Mouse (Mus musculus) hindbrain, embryonic 14.5 days (tissue): ENCODE data around the gene Slc25a45. TPM values are rescaled to one million over a fixed set of nuclear protein-coding genes. Genes with fewer than 3 reads are reported as not detected.

Experiments used
- ATAC-seq: fragments of 200-750 bp; cut with Nextera tagmentation; 2 replicates; pipeline ENCODE4 v1.8.0; 2017; ENCODE audit warnings: moderate number of reproducible peaks, mild to moderate bottlenecking, moderate TSS enrichment, moderate library complexity; ENCODE audit not compliant: low FRiP score
- DNase-seq: peaks from one replicate; pipeline ENCODE4 v3.0.0-alpha.2; 2015; ENCODE audit warnings: low spot score
- H3K27ac ChIP-seq: fragments of 300-500 bp; sonication (generic); 2 replicates; pipeline ENCODE4 v1.5.1; 2014; ENCODE audit warnings: mild to moderate bottlenecking, moderate library complexity
- H3K27me3 ChIP-seq: fragments of 300-500 bp; sonication (generic); 2 replicates; pipeline ENCODE4 v1.6.1; 2014; ENCODE audit warnings: mild to moderate bottlenecking, low read length, mixed read lengths; ENCODE audit not compliant: control insufficient read depth, insufficient read depth
- H3K36me3 ChIP-seq: fragments of 300-500 bp; sonication (generic); replicated peaks from 2 replicates; pipeline ENCODE4 v1.6.1; 2014; ENCODE audit not compliant: control insufficient read depth, insufficient read depth
- H3K4me1 ChIP-seq: fragments of 300-500 bp; sonication (generic); replicated peaks from 2 replicates; pipeline ENCODE4 v1.6.1; 2014; ENCODE audit warnings: antibody characterized with exemption, low read length, mixed read lengths; ENCODE audit not compliant: control insufficient read depth, insufficient read depth
- H3K4me2 ChIP-seq: fragments of 300-500 bp; sonication (generic); replicated peaks from 2 replicates; pipeline ENCODE4 v1.6.1; 2014; ENCODE audit warnings: mild to moderate bottlenecking, moderate library complexity
- H3K4me3 ChIP-seq: fragments of 300-500 bp; sonication (generic); replicated peaks from 2 replicates; pipeline ENCODE4 v1.5.1; 2014; ENCODE audit warnings: mild to moderate bottlenecking, low read length
- H3K9ac ChIP-seq: fragments of 300-500 bp; sonication (generic); 2 replicates; pipeline ENCODE4 v1.6.1; 2014
- H3K9me3 ChIP-seq: fragments of 300-500 bp; sonication (generic); 2 replicates; pipeline ENCODE4 v1.6.1; 2016; ENCODE audit warnings: low read length; ENCODE audit not compliant: control insufficient read depth
- WGBS: fragments of 180-500 bp; shearing (Covaris S2); extraction: QIAGEN DNeasy Blood & Tissue Kit; methylation state at CpG from one replicate; pipeline ENCODE4 v1.1.7; 2014; 5-methylcytosine and 5-hydroxymethylcytosine counted together
- polyA plus RNA-seq: library from polyadenylated mRNA; unstranded; fragments of >200 nt; fragmentation: Nextera tagmentation; extraction: Ambion mirVana; gene quantifications from 2 replicates; pipeline ENCODE4 v1.2.1, GENCODE M21; 2014

Gene Slc25a45
- polyA plus RNA-seq, 1 experiment from 2014 or later: 1.5 TPM

GRCm38 (mm10) chr19:5892735-5893134 lies 15.1 kb downstream of the Slc25a45 start:
- Histone ChIP-seq H3K9ac (peak overlapping the region; percentile 91), H3K27me3 (no peaks in the 10 kb centered on the region), H3K4me1 (peaks cover 31% of the 10 kb centered on the region), H3K4me2 (peak overlapping the region; percentile 84), H3K9me3 (no peaks in the 10 kb centered on the region), H3K36me3 (peaks cover 44% of the 10 kb centered on the region), H3K4me3 (peak overlapping the region; percentile 71), H3K27ac (0 out of 2 replicates have a peak overlapping the region, but pooled peaks have one; percentile 6)
- DNase-seq (no peak), ATAC-seq (no peak)
- WGBS: 94% methylated on average over 13 of the region's 13 CpGs

- Histone ChIP-seq H3K4me2 (peak overlapping the region; percentile 84), H3K27me3 (no peaks in the 10 kb centered on the region), H3K9ac (peak overlapping the region; percentile 91), H3K4me3 (peak overlapping the region; percentile 71), H3K9me3 (no peaks in the 10 kb centered on the region), H3K27ac (peak overlapping the region; percentile 81), H3K4me1 (peaks cover 31% of the 10 kb centered on the region), H3K36me3 (peaks cover 48% of the 10 kb centered on the region)
- WGBS: 5% methylated on average over 31 of the region's 31 CpGs
- peak; percentile 25; the same call in 1 of the 2 replicates for ATAC-seq
- no peak for DNase-seq
Measured at GRCm38 (mm10) chr19:5893282-5894001, 15.8 kb downstream of the Slc25a45 start.

DNA sequence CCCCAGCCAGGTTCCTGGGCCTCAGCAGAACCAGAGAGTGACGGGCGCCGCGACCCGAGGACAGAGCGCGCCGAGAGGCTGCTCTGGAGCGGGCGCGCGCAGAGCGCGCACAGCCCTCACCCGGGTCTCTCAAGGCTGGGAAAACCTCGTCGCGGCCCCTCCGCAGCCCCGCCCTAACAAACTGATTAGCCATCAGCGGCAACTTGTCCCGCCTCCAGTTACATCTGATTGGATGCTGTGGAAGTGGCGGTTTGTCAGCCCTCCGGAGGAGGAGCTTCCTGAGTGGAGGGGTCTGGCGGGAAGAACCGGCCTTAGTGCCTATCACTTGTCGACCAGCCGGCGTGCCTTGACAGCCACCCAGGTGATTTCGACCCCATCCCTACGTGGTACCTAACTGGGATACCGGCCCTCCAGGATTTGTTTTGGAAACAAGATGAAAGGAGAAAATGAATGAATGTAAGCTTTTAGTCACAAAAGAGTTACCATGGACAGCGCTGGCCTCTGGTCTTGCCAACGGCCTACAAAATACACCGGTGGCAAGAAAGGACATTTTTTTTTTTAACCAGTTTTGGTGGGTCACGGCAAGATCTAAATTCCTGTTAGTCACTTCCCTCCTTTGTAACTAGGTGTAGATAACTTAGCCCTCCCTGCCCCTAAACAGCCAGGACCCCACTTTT lies 16.5 kb downstream of the Slc25a45 start, which contains the start of gene Tigd3:
TSS of gene Tigd3 (minus strand) at position 148 of the 677 bp plus-strand sequence.
- H3K4me2 ChIP-seq: peak within 1 kb of the TSS; percentile 84
- H3K4me1 ChIP-seq: peaks cover 27% of the 10 kb centered on the region
- H3K36me3 ChIP-seq: peaks cover 53% of the 10 kb centered on the region
- 3% methylated on average over 36 of the region's 36 CpGs for WGBS
- H3K4me3 ChIP-seq: peak within 1 kb of the TSS; percentile 71
- H3K9me3 ChIP-seq: no peaks in the 10 kb centered on the region
- H3K9ac ChIP-seq: peak within 1 kb of the TSS; percentile 91
- DNase-seq (peak; percentile 98), ATAC-seq (peak; percentile 98)
- peak within 1 kb of the TSS; percentile 81 for H3K27ac ChIP-seq
- no peaks in the 10 kb centered on the region for H3K27me3 ChIP-seq

DNA sequence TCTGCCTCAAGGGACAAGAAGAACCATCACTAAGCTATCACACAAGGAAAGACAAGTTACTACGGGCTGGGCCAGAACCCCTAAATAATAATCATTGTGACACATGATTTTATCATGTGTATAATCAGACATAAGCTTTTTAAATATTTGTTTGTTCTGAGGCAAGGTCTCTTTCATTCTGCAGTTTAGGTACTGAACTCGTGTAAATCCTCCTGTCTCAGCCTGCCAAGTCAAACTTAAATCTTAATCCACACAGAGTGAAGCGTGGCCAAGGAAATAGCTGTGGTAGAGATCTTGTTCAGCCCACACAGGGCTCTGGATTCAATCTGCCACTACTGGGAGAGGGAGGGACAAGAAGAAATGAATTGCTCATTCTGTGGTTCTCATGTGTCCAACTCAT lies 29.7 kb downstream of the Slc25a45 start:
- H3K4me1 ChIP-seq: peaks cover 23% of the 10 kb centered on the region

GRCm38 (mm10) chr19:5910221-5910620 lies 32.6 kb downstream of the Slc25a45 start:
- Histone ChIP-seq H3K36me3 (peaks cover 23% of the 10 kb centered on the region), H3K9me3 (no peaks in the 10 kb centered on the region), H3K9ac (peak overlapping the region; percentile 88), H3K4me2 (peak overlapping the region; percentile 75), H3K27me3 (no peaks in the 10 kb centered on the region), H3K4me1 (peaks cover 28% of the 10 kb centered on the region), H3K27ac (peak overlapping the region; percentile 71), H3K4me3 (peak overlapping the region; percentile 83)
- no peak for DNase-seq
- WGBS: 45% methylated on average over 6 of the region's 6 CpGs
- ATAC-seq: no peak

More for the DNA sequence above, 29.7 kb downstream of the Slc25a45 start:
- Histone ChIP-seq H3K9ac (no peak overlapping the region), H3K36me3 (peaks cover 52% of the 10 kb centered on the region), H3K9me3 (no peaks in the 10 kb centered on the region), H3K27me3 (no peaks in the 10 kb centered on the region), H3K27ac (no peak overlapping the region), H3K4me2 (no peak overlapping the region), H3K4me3 (no peak overlapping the region)
- WGBS: 98% methylated on average over 3 of the region's 3 CpGs
- DNase-seq: no peak
- no peak for ATAC-seq

DNA sequence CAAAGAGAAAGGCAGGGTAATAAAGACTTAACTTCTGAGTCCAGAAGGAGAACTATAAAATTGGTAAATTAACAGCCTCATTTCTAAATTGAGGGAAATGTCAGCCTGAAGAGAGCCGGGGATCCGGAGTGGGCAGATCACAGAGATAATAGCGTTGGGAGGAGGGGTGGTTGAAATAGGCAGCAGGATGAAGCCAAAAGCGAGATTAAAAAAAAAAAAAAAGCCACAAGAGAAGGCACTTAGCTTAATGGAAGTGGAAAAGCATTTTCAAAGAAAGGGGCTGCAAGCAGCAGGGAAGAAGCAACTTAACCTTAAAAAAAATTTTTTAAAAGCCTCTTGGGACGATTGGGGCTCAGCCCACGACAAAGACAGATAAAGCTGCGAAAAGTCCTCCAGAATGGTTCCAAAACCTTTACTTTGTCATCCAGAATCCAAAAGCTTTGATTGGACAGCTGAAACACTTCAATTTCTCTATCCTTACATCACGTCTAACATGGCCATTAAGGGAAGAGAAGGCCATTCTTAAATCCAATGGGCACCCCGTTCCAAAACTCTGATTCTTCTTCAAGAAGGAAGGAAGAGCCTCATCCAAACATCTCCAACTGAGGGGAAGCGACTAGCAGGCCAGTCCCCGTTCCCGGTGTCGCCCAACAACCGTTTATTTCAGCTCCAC lies 34.0 kb downstream of the Slc25a45 start:
- WGBS: 8% methylated on average over 14 of the region's 14 CpGs
- DNase-seq: no peak
- no peak for ATAC-seq
- peaks cover 28% of the 10 kb centered on the region for H3K4me1 ChIP-seq
- peak overlapping the region; percentile 88 for H3K9ac ChIP-seq
- peak overlapping the region; percentile 75 for H3K27ac ChIP-seq
- peak overlapping the region; percentile 75 for H3K4me2 ChIP-seq
- no peaks in the 10 kb centered on the region for H3K27me3 ChIP-seq
- peaks cover 9% of the 10 kb centered on the region for H3K36me3 ChIP-seq
- H3K9me3 ChIP-seq: no peaks in the 10 kb centered on the region
- H3K4me3 ChIP-seq: peak overlapping the region; percentile 83

DNA sequence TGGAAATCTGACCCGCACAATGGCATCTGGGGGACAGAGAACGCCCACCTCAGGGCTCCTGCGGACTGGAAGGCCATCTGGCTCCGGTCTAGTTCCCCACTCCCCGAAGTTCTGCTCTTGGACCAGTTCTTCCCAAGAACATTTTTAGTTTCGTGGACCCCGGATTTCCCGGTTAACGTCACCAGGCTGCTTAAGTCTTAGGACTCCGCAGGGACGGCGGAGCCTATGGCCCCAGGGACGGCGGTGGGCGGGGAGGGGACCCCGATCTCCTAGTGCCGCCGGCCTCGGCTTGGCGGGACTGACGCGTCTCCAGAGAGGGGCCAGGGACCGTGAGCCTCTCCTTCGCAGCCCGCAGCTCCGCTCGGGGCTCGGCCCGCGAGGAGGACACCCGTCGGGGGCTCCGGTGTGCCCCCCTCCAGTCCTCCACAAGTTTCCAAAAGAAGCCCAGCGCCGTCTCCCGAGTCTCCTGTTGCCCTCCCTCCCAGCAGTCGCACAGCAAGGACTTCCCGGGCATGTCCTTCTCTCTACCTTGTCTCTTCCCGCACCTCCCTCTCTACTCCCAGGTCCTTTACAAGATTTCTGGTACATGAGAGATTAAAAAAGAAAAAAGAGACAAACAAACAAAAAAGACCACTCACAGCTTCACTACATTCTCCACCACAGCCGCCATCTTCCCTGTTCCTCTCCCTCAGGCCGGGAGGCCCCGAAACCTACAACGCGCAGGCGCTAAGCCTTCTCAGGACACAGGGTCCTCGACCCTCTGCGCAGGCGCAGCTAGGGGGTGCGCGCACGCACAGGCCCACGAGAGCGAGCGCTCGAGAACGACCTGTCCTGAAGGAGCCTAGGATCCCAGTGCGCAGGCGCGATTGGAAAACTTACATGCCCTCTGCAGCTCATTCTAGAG lies 34.7 kb downstream of the Slc25a45 start:
- peak; percentile 93 for ATAC-seq
- peaks cover 8% of the 10 kb centered on the region; the same call in 1 of the 2 replicates for H3K36me3 ChIP-seq
- WGBS: under 1% methylated on average over 58 of the region's 59 CpGs
- H3K9ac ChIP-seq: peak overlapping the region; percentile 88
- H3K4me3 ChIP-seq: peak overlapping the region; percentile 83
- H3K27me3 ChIP-seq: no peaks in the 10 kb centered on the region
- peak; percentile 100 for DNase-seq
- peaks cover 28% of the 10 kb centered on the region for H3K4me1 ChIP-seq
- peak overlapping the region; percentile 75 for H3K4me2 ChIP-seq
- H3K27ac ChIP-seq: peak overlapping the region; percentile 75
- H3K9me3 ChIP-seq: no peaks in the 10 kb centered on the region

DNA sequence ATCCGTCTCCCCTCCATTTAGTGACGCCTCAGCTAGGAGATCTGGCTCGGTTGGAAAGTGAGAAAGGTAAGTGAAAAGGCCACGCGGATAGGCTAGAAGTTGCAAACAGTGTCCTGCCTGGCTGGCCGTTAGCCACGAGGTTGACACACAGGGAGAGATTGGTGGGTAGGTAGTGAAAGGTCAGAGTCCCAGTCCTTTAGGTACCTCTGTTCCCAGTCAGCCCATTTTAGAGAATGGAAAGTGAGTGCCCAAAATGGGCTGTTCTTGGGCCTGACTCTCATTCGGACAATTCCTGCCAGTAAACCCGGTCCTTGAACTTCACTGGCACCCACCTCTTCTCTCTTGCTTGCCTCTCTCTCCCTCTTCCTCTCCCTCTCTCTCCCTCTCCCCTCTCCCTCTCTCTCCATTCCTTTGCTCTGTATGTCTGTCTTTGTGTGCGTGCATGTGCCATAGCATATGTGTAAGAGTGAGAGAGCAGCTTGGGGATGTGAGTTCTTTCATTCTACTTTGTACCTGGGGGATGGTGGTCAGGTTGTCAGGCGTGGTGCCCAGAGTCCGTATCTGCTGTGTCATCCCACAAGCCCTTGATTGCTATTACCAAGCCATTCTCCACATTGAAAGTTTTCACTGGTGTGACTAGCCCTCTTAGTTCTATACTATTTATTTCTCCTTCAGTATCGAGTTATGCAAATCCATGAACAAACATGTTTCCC lies 35.6 kb downstream of the Slc25a45 start, which contains the start of gene Dpf2:
TSS of gene Dpf2 (minus strand) at position 4 of the 713 bp plus-strand sequence.
- Histone ChIP-seq H3K4me2 (peak within 1 kb of the TSS; percentile 75), H3K36me3 (peaks cover 14% of the 10 kb centered on the region), H3K27me3 (no peaks in the 10 kb centered on the region), H3K9me3 (no peaks in the 10 kb centered on the region), H3K27ac (peak within 1 kb of the TSS; percentile 75), H3K4me3 (peak within 1 kb of the TSS; percentile 83), H3K4me1 (peaks cover 28% of the 10 kb centered on the region), H3K9ac (peak within 1 kb of the TSS; percentile 88)
- WGBS: 23% methylated on average over 13 of the region's 13 CpGs
- ATAC-seq: peak; percentile 53
- DNase-seq: no peak
